Mouse (Mus musculus) embryonic facial prominence, embryonic 14.5 days (tissue): ENCODE measurements at regions not wholly inside any gene's neighbourhood (a gene's known extent, or its start where the extent isn't known, plus 50 kb on each side); places are given as distances from the start of the nearest gene placed in this dataset.
"Not testable (repeated sequence)": the region's sequence is repeated elsewhere in the genome, so short reads cannot be mapped to it uniquely, and the experiment has no call there.

Source experiments
- ATAC-seq: fragments of 200-750 bp; cut with Nextera tagmentation; 2 replicates; pipeline ENCODE4 v1.8.0; 2017; ENCODE audit warnings: low read depth, moderate number of reproducible peaks, moderate TSS enrichment
- DNase-seq: peaks from one replicate; pipeline ENCODE4 v3.0.0-alpha.2; 2015; ENCODE audit warnings: low spot score
- H3K27ac ChIP-seq: fragments of 300-500 bp; sonication (generic); replicated peaks from 2 replicates; pipeline ENCODE4 v1.5.1; 2014; ENCODE audit warnings: low read depth, mild to moderate bottlenecking, low read length, moderate library complexity
- H3K27me3 ChIP-seq: fragments of 300-500 bp; sonication (generic); replicated peaks from 2 replicates; pipeline ENCODE4 v1.6.1; 2014; ENCODE audit warnings: low read length; ENCODE audit not compliant: control insufficient read depth, insufficient read depth
- H3K36me3 ChIP-seq: fragments of 300-500 bp; sonication (generic); 2 replicates; pipeline ENCODE4 v1.6.1; 2014; ENCODE audit warnings: low read length, mixed read lengths; ENCODE audit not compliant: control insufficient read depth, insufficient read depth
- H3K4me1 ChIP-seq: fragments of 300-500 bp; sonication (generic); 2 replicates; pipeline ENCODE4 v1.6.1; 2014; ENCODE audit warnings: antibody characterized with exemption, low read length; ENCODE audit not compliant: control insufficient read depth, insufficient read depth
- H3K4me2 ChIP-seq: fragments of 300-500 bp; sonication (generic); 2 replicates; pipeline ENCODE4 v1.6.1; 2014; ENCODE audit warnings: low read depth, mild to moderate bottlenecking, low read length, moderate library complexity, mixed read lengths
- H3K4me3 ChIP-seq: fragments of 300-500 bp; sonication (generic); 2 replicates; pipeline ENCODE4 v1.5.1; 2014; ENCODE audit warnings: low read depth, mild to moderate bottlenecking, low read length
- H3K9ac ChIP-seq: fragments of 300-500 bp; sonication (generic); 2 replicates; pipeline ENCODE4 v1.6.1; 2014; ENCODE audit warnings: low read depth, mild to moderate bottlenecking, low read length, moderate library complexity, mixed read lengths
- H3K9me3 ChIP-seq: fragments of 300-500 bp; sonication (generic); 2 replicates; pipeline ENCODE4 v1.6.1; 2016; ENCODE audit warnings: low read length; ENCODE audit not compliant: control insufficient read depth
- WGBS: fragments of 180-500 bp; shearing (Covaris S2); extraction: QIAGEN DNeasy Blood & Tissue Kit; methylation state at CpG from one replicate; pipeline ENCODE4 v1.1.7; 2014; 5-methylcytosine and 5-hydroxymethylcytosine counted together

DNA sequence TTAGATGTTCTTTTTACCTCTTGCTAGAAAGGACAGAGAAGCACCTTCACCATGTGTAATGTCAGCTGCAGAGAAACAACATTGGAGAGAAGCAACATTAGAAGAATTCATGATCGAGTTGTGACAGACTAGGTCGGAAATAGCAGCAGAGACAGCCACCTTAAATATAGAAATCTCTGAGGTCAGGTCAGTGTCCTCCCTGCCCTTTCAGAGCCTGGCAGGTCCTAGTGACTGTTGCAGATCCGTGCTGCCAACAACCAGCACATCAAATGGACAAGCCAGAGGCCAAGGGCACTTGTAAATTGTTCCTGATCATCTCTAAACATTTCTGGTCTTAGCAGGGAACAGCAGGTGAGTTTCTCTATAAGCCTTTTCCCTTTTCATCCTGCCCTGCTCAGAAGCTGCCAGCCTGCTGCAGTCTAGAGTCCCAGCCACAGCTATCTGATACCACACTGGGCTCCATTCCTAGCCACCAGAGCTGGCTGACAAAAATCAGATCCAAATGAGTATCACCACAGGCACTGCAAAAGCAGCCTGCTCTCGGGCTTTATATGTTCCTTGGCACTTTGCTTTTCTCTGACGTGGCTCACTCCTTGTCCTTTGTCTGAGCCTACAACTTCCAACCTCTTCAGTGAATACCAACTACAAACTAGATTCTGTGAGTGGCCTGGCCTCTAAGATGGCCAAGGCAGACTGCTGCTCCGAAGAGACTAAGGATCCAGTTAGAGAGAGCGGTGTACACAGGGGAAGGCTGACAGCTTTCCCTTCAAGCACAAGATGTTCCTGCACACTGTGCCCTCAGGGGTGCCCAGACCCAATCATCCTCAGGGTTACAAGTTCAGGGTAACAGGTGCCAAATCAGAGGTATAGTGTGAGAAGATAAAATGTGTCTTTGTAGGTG lies 102.8 kb upstream of the Pfn2 start:
- Histone ChIP-seq H3K4me2 (no peak overlapping the region), H3K36me3 (no peaks in the 10 kb centered on the region), H3K4me1 (no peaks in the 10 kb centered on the region), H3K9me3 (no peaks in the 10 kb centered on the region), H3K27me3 (no peaks in the 10 kb centered on the region), H3K27ac (no peak overlapping the region), H3K4me3 (no peak overlapping the region), H3K9ac (no peak overlapping the region)
- DNase-seq = peak; percentile 22
- no peak for ATAC-seq
- 67% methylated on average over 7 of the region's 7 CpGs for WGBS

DNA sequence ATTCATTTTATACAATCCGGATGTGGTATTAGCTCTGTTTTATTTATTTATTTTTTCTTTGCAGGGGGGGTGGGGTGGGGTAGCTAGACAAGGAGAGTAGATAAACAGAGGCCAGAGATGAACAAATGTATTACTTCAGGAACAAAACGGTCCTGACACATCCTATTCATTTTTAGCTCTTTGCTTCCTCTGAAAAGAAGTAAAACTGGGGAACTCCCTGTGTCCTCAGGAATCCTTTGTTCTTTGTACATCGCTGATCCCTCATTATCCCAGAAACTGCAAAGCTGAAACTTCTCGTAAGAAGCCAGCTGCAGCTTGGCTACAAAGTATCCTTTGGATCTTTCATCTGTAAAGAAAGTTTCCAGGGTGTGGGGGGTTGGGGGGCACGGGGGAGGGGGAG lies 103.6 kb upstream of the Pfn2 start:
- DNase-seq (peak; percentile 42), ATAC-seq (no peak)
- no peak overlapping the region for H3K27ac ChIP-seq
- no peaks in the 10 kb centered on the region for H3K4me1 ChIP-seq
- no peak overlapping the region for H3K9ac ChIP-seq
- WGBS = 34% methylated on average over 5 of the region's 5 CpGs
- no peak overlapping the region for H3K4me3 ChIP-seq
- no peaks in the 10 kb centered on the region for H3K36me3 ChIP-seq
- H3K27me3 ChIP-seq = no peaks in the 10 kb centered on the region
- H3K9me3 ChIP-seq = no peaks in the 10 kb centered on the region
- no peak overlapping the region for H3K4me2 ChIP-seq

DNA sequence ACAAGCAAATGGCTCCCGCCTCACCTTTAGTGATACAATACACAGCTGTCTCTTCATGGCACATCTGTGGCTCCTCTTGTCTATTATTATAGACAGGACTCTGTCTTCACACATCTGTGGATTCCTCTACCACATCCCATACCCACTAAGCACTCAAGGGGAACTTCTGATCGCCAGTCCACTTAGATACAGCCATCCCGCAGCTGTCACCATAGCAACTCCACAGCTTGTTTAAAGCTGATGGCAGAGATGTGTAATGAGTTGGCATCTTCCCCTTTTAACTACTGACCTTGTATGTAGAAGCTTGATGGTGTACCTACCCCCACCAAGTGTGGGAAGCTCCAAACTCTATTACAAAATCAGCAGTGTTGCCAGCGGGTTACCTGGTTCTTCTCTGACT lies 109.5 kb upstream of the Pfn2 start:
- H3K9me3 ChIP-seq = peaks cover 9% of the 10 kb centered on the region; the same call in 1 of the 2 replicates
- no peak overlapping the region for H3K9ac ChIP-seq
- no peaks in the 10 kb centered on the region for H3K4me1 ChIP-seq
- DNase-seq = no peak
- no peak overlapping the region for H3K4me3 ChIP-seq
- no peaks in the 10 kb centered on the region for H3K27me3 ChIP-seq
- H3K4me2 ChIP-seq = no peak overlapping the region
- H3K36me3 ChIP-seq = no peaks in the 10 kb centered on the region
- ATAC-seq = no peak
- WGBS = 80% methylated on average over 4 of the region's 4 CpGs
- H3K27ac ChIP-seq = no peak overlapping the region

DNA sequence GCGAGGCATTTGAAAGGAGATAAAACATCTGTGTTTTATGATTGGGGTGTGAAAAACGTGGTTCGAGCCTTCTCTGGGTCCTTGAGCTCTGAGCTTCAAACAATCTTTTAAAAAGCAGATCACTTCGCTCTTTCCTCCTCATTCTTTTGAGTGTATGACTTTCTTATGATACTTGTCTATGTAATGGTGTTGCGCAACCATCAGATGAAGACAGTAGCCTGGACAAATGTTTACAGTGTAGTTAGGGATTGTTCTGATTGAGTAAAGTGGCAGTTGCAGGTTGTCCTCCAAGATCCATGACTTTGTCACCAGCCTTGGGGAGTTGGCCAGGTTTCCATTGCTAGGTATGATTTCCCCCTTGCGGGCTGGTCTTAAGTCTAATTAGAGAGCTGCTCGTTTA lies 116.1 kb upstream of the Pfn2 start:
- no peaks in the 10 kb centered on the region for H3K4me1 ChIP-seq
- no peak overlapping the region for H3K4me2 ChIP-seq
- 87% methylated on average over 7 of the region's 7 CpGs for WGBS
- H3K4me3 ChIP-seq = no peak overlapping the region
- H3K9me3 ChIP-seq = peaks cover 9% of the 10 kb centered on the region; the same call in 1 of the 2 replicates
- DNase-seq (no peak), ATAC-seq (no peak)
- H3K27ac ChIP-seq = no peak overlapping the region
- no peaks in the 10 kb centered on the region for H3K27me3 ChIP-seq
- no peak overlapping the region for H3K9ac ChIP-seq
- no peaks in the 10 kb centered on the region for H3K36me3 ChIP-seq

DNA sequence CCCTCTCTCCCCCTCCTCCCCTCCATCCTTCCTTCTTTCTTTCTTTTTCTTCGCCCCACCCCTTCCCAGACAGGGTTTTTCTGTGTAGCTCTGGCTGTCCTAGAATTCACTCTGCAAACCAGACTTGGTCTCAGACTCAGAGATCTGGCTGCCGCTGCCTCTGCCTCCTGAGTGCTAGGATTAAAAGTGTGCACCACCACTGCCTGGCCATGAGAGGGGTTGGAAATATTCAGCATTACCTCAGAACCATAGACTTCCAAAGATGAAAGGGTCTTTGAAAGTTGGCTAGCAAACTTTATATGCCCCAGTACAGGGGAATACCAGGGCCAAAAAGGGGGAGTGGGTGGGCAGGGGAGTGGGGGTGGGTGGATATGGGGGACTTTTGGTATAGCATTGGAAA lies 122.7 kb upstream of the Pfn2 start:
- H3K9ac ChIP-seq, H3K27me3 ChIP-seq, H3K4me3 ChIP-seq, DNase-seq, H3K36me3 ChIP-seq, ATAC-seq, H3K9me3 ChIP-seq, H3K27ac ChIP-seq, H3K4me2 ChIP-seq: not testable (repeated sequence)
- peaks cover 35% of the 10 kb centered on the region for H3K4me1 ChIP-seq
- WGBS = 81% methylated on average over 2 of the region's 2 CpGs

DNA sequence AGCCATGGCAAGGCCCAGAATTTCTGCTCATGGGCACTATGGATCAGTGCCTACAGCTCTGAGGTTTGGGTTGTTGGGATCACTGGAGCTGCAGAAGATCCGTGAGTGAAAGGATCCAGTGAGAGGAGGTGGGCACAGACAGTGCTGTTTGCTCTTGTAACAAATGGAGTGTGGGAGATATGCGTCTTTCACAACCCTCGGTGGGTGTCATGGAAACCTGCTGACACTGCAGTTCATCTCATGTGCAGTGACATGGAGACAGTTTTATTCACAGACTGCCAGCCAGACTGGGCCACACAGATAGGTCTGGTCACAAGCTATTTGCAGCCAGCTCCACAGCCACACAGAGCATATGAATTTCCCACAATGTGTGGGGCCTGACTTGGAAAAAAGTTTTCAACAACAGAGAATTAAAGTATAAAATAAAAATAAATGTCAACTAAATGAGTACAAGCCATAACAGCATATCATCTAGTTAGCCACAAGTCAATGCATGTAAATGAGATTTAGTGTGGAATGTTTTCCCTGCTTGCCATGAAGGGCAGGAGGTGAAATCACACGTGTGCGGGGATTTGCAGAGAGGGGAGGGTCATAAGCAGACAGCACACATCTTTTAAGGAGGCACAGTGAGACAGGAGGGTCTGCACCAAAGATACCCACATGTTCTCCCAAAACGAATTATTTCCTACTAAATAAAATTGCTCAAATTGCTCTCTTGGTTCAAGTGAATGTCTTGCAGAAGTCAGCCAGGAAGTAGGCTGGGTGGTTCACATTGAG lies 124.8 kb upstream of the Pfn2 start:
- no peak overlapping the region for H3K4me3 ChIP-seq
- H3K9ac ChIP-seq = no peak overlapping the region
- DNase-seq = peak; percentile 55
- H3K27me3 ChIP-seq = no peaks in the 10 kb centered on the region
- peak overlapping the region; percentile 22; the same call in 1 of the 2 replicates for H3K27ac ChIP-seq
- 33% methylated on average over 6 of the region's 6 CpGs for WGBS
- peak; percentile 64; the same call in 1 of the 2 replicates for ATAC-seq
- H3K9me3 ChIP-seq = no peaks in the 10 kb centered on the region
- H3K4me1 ChIP-seq = peaks cover 35% of the 10 kb centered on the region
- no peak overlapping the region for H3K4me2 ChIP-seq
- H3K36me3 ChIP-seq = no peaks in the 10 kb centered on the region

DNA sequence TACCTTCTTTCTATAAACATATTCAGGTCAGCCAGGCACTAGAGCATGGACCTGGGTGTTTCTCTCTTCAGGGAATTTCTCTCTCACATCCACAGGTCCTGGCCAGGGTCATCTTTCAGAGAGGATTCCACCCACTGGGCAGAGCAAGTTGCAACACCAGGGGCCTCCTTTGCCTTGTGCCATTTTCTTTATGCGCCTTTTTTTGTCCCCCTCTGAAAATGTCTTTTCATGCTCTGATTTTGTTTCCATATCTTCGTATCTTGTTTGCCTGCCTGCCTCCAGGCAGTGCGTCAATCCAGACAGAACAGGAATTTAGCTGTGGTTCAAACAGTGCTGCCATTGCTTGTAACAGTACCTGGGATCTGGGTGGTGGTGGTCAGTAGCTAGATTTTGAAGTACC lies 125.7 kb upstream of the Pfn2 start:
- no peaks in the 10 kb centered on the region for H3K9me3 ChIP-seq
- H3K27ac ChIP-seq = no peak overlapping the region
- no peak overlapping the region for H3K9ac ChIP-seq
- H3K4me2 ChIP-seq = no peak overlapping the region
- 32% methylated on average over 3 of the region's 3 CpGs for WGBS
- H3K27me3 ChIP-seq = no peaks in the 10 kb centered on the region
- no peak overlapping the region for H3K4me3 ChIP-seq
- no peaks in the 10 kb centered on the region for H3K36me3 ChIP-seq
- DNase-seq (no peak), ATAC-seq (no peak)
- peaks cover 35% of the 10 kb centered on the region for H3K4me1 ChIP-seq

DNA sequence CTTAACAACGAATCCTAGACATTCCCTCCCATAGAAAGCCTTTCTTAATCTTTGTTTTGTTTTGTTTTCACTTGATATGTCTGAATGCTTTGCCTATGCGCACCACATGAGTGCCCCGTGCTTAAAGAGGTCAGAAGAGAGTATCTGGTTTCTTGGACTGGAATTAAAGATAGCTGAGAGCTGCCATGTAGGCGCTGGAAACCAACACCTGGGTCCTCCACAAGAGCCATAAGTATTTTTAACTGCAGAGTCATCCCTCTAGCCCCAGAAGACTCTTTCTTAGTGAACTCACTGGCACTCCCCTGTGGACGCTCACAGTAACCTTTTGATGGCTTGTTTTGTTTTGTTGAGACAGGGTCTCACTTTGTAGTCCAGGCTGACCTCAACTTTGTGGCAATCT lies 127.5 kb upstream of the Pfn2 start:
- H3K4me1 ChIP-seq = peaks cover 35% of the 10 kb centered on the region
- no peak overlapping the region for H3K27ac ChIP-seq
- H3K27me3 ChIP-seq = no peaks in the 10 kb centered on the region
- H3K36me3 ChIP-seq = no peaks in the 10 kb centered on the region
- WGBS = 43% methylated on average over 5 of the region's 5 CpGs
- no peaks in the 10 kb centered on the region for H3K9me3 ChIP-seq
- no peak overlapping the region for H3K4me2 ChIP-seq
- H3K4me3 ChIP-seq = no peak overlapping the region
- DNase-seq (peak; percentile 23), ATAC-seq (0 out of 2 replicates have a peak, but pooled peaks have one; percentile 45)
- H3K9ac ChIP-seq = no peak overlapping the region
